Mouse (Mus musculus): ENCODE measurements at regions not wholly inside any gene's neighbourhood (a gene's known extent, or its start where the extent isn't known, plus 50 kb on each side); places are given as distances from the start of the nearest gene placed in this dataset.

MicroRNAs encoded in the stretch of these regions (microRNA counts, 519-probe panel; counts per million panel counts)
- microRNA mmu-miR-100 (6,325 counts per million, percentile 96 among the panel's probes with 10 or more counts), microRNA mmu-miR-125b-3p (4,552 counts per million, percentile 82 among the panel's probes with 10 or more counts)

Small RNA genes lying in the stretch of these regions (microRNA-seq; reads per million reads assigned to microRNA genes)
- gene Mir100 = 53,096 reads per million, percentile 100 among the genes with 10 or more reads in this experiment
- 2,414 reads per million, percentile 86 among the genes with 10 or more reads in this experiment for gene Mir125b-1
- 163 reads per million, percentile 59 among the genes with 10 or more reads in this experiment for gene Mirlet7a-2

Data from midbrain, embryonic 13.5 days (tissue).